Mouse (Mus musculus): ENCODE measurements around the gene Spata16. TPM values are rescaled to one million over a fixed set of nuclear protein-coding genes. Genes with fewer than 3 reads are reported as not detected.

Gene Spata16
- polyA plus RNA-seq (2014; fragmentation: Nextera tagmentation; extraction: Ambion mirVana) = not detected in 2 replicates

- Histone ChIP-seq H3K27ac (ENCODE audit: low read depth, low read length) (no peak within 1 kb of the TSS), H3K9me3 (ENCODE audit: control insufficient read depth, low read length) (no peaks in the 10 kb centered on the region), H3K4me3 (ENCODE audit: low read depth, low read length) (no peak within 1 kb of the TSS), H3K4me2 (ENCODE audit: low read depth) (no peak within 1 kb of the TSS), H3K9ac (ENCODE audit: low read length) (no peak within 1 kb of the TSS), H3K4me1 (ENCODE audit: control insufficient read depth, insufficient read depth, low read length) (peaks cover 3% of the 10 kb centered on the region; the same call in 1 of the 2 replicates), H3K36me3 (ENCODE audit: control insufficient read depth, insufficient read depth, low read length) (no peaks in the 10 kb centered on the region), H3K27me3 (ENCODE audit: control insufficient read depth, insufficient read depth, low read length) (no peaks in the 10 kb centered on the region)
- ATAC-seq (ENCODE audit: insufficient read depth, low FRiP score, low TSS enrichment) (no peak), DNase-seq (ENCODE audit: low spot score) (no peak)
- WGBS = 71% methylated on average over 11 of the region's 11 CpGs
Observed at GRCm38 (mm10) chr3:26637402-26637801, at the start of gene Spata16. Gene Spata16 (plus strand): TSS chr3:26637620.

GRCm38 (mm10) chr3:26604861-26605260 is 32.6 kb upstream of the Spata16 start:
- Histone ChIP-seq H3K4me2 (ENCODE audit: low read depth) (no peak overlapping the region), H3K9me3 (ENCODE audit: control insufficient read depth, low read length) (no peaks in the 10 kb centered on the region), H3K9ac (ENCODE audit: low read length) (no peak overlapping the region), H3K27ac (ENCODE audit: low read depth, low read length) (no peak overlapping the region), H3K4me3 (ENCODE audit: low read depth, low read length) (no peak overlapping the region), H3K27me3 (ENCODE audit: control insufficient read depth, insufficient read depth, low read length) (no peaks in the 10 kb centered on the region), H3K4me1 (ENCODE audit: control insufficient read depth, insufficient read depth, low read length) (no peaks in the 10 kb centered on the region), H3K36me3 (ENCODE audit: control insufficient read depth, insufficient read depth, low read length) (no peaks in the 10 kb centered on the region)
- DNase-seq (ENCODE audit: low spot score) = no peak
- WGBS = 72% methylated on average over 1 of the region's 1 CpGs
- ATAC-seq (ENCODE audit: insufficient read depth, low FRiP score, low TSS enrichment) = no peak

DNA sequence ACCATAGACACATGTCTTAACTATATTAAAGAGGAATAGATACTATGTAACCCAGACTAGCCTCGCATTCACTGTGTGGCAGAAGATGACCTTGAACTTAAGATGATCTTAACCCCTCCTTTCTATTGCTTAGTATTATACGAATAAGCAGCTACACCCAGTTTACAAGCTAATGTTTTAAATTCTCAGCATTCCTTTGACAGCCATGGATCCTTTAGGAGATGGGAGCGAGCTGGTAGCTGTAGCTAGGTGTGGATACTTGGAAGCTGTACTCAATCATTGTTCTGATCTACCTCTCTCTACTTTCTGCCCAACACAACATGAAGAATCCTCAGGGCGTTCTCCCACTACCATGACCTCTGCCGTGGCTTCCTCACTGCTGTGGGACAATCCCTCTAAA is 28.9 kb upstream of the Spata16 start:
- Histone ChIP-seq H3K9ac (ENCODE audit: low read length) (no peak overlapping the region), H3K27me3 (ENCODE audit: control insufficient read depth, insufficient read depth, low read length) (no peaks in the 10 kb centered on the region), H3K9me3 (ENCODE audit: control insufficient read depth, low read length) (no peaks in the 10 kb centered on the region), H3K4me2 (ENCODE audit: low read depth) (no peak overlapping the region), H3K4me3 (ENCODE audit: low read depth, low read length) (no peak overlapping the region), H3K36me3 (ENCODE audit: control insufficient read depth, insufficient read depth, low read length) (no peaks in the 10 kb centered on the region), H3K27ac (ENCODE audit: low read depth, low read length) (no peak overlapping the region), H3K4me1 (ENCODE audit: control insufficient read depth, insufficient read depth, low read length) (no peaks in the 10 kb centered on the region)
- DNase-seq (ENCODE audit: low spot score) (no peak), ATAC-seq (ENCODE audit: insufficient read depth, low FRiP score, low TSS enrichment) (no peak)
- 94% methylated on average over 5 of the region's 5 CpGs for WGBS

DNA sequence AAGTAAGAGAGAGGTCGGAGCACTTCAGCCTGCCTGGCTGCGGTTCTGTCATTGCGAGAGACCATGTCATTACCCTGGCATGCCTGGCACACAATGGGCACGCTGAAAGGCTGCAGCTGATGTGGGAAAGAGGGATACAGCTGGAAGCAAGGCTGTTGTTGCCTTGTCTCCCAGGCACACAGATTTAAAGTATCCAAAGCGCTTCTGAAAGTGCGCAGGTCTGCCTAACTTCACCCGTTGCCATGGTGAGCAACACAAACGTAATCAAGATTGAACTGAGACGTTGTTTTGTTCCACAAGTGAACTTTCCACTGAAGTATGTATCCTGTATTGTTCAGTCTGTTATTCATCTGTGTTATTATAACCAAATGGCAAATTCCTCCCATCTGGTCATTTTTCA is 1.8 kb downstream of the Spata16 start:
- no peaks in the 10 kb centered on the region for H3K27me3 ChIP-seq (ENCODE audit: control insufficient read depth, insufficient read depth, low read length)
- H3K36me3 ChIP-seq (ENCODE audit: control insufficient read depth, insufficient read depth, low read length) = no peaks in the 10 kb centered on the region
- ATAC-seq (ENCODE audit: insufficient read depth, low FRiP score, low TSS enrichment) (no peak), DNase-seq (ENCODE audit: low spot score) (no peak)
- no peak overlapping the region for H3K4me3 ChIP-seq (ENCODE audit: low read depth, low read length)
- H3K9me3 ChIP-seq (ENCODE audit: control insufficient read depth, low read length) = no peaks in the 10 kb centered on the region
- no peak overlapping the region for H3K4me2 ChIP-seq (ENCODE audit: low read depth)
- no peak overlapping the region for H3K27ac ChIP-seq (ENCODE audit: low read depth, low read length)
- WGBS = 58% methylated on average over 9 of the region's 9 CpGs
- no peak overlapping the region for H3K9ac ChIP-seq (ENCODE audit: low read length)
- peaks cover 3% of the 10 kb centered on the region; the same call in 1 of the 2 replicates for H3K4me1 ChIP-seq (ENCODE audit: control insufficient read depth, insufficient read depth, low read length)

GRCm38 (mm10) chr3:26639851-26640250 is 2.4 kb downstream of the Spata16 start:
- Histone ChIP-seq H3K4me1 (ENCODE audit: control insufficient read depth, insufficient read depth, low read length) (peaks cover 3% of the 10 kb centered on the region; the same call in 1 of the 2 replicates), H3K4me2 (ENCODE audit: low read depth) (no peak overlapping the region), H3K9me3 (ENCODE audit: control insufficient read depth, low read length) (no peaks in the 10 kb centered on the region), H3K27ac (ENCODE audit: low read depth, low read length) (no peak overlapping the region), H3K4me3 (ENCODE audit: low read depth, low read length) (no peak overlapping the region), H3K27me3 (ENCODE audit: control insufficient read depth, insufficient read depth, low read length) (no peaks in the 10 kb centered on the region), H3K9ac (ENCODE audit: low read length) (no peak overlapping the region), H3K36me3 (ENCODE audit: control insufficient read depth, insufficient read depth, low read length) (no peaks in the 10 kb centered on the region)
- DNase-seq (ENCODE audit: low spot score) (no peak), ATAC-seq (ENCODE audit: insufficient read depth, low FRiP score, low TSS enrichment) (no peak)
- 72% methylated on average over 8 of the region's 8 CpGs for WGBS

DNA sequence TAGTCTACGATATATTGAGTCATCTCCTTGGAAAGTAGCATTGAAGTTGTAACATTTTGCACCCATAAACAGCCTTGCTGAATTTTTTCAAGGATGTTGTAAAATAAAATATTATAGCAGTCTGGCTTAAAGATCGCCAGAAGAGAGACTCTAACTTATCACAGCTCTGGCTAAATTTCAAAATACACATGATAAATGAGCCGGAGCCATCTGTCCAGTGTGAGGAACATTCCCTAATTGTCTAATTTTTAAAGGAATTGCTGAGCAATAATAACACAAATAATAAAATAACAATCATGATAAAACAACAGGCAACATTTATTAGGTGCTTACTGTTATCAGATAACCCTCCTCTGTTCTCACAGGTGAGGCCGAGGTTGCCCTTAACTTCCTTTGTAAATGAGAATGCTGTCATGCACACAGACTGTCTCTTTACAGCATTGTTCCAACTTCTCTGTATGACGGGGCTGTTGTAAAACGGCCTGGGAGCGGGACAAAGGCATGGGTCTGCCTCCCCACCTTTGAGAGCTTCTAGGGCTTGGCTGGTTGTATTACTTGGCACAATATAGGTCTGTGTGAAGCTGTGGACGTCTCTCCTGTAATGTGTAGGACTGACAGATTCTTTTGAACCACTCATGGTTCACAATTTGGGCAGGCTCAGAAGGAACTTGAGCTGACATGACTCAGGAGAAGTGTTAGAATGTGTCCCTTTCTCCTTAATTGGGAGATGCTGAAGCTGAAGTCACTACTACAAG is 3.1 kb downstream of the Spata16 start:
- no peak overlapping the region for H3K9ac ChIP-seq (ENCODE audit: low read length)
- H3K4me1 ChIP-seq (ENCODE audit: control insufficient read depth, insufficient read depth, low read length) = peaks cover 3% of the 10 kb centered on the region; the same call in 1 of the 2 replicates
- no peaks in the 10 kb centered on the region for H3K36me3 ChIP-seq (ENCODE audit: control insufficient read depth, insufficient read depth, low read length)
- no peaks in the 10 kb centered on the region for H3K27me3 ChIP-seq (ENCODE audit: control insufficient read depth, insufficient read depth, low read length)
- no peaks in the 10 kb centered on the region for H3K9me3 ChIP-seq (ENCODE audit: control insufficient read depth, low read length)
- DNase-seq (ENCODE audit: low spot score) (no peak), ATAC-seq (ENCODE audit: insufficient read depth, low FRiP score, low TSS enrichment) (0 out of 2 replicates have a peak, but pooled peaks have one; percentile 14)
- H3K4me3 ChIP-seq (ENCODE audit: low read depth, low read length) = no peak overlapping the region
- H3K27ac ChIP-seq (ENCODE audit: low read depth, low read length) = no peak overlapping the region
- WGBS = 56% methylated on average over 8 of the region's 8 CpGs
- no peak overlapping the region for H3K4me2 ChIP-seq (ENCODE audit: low read depth)

DNA sequence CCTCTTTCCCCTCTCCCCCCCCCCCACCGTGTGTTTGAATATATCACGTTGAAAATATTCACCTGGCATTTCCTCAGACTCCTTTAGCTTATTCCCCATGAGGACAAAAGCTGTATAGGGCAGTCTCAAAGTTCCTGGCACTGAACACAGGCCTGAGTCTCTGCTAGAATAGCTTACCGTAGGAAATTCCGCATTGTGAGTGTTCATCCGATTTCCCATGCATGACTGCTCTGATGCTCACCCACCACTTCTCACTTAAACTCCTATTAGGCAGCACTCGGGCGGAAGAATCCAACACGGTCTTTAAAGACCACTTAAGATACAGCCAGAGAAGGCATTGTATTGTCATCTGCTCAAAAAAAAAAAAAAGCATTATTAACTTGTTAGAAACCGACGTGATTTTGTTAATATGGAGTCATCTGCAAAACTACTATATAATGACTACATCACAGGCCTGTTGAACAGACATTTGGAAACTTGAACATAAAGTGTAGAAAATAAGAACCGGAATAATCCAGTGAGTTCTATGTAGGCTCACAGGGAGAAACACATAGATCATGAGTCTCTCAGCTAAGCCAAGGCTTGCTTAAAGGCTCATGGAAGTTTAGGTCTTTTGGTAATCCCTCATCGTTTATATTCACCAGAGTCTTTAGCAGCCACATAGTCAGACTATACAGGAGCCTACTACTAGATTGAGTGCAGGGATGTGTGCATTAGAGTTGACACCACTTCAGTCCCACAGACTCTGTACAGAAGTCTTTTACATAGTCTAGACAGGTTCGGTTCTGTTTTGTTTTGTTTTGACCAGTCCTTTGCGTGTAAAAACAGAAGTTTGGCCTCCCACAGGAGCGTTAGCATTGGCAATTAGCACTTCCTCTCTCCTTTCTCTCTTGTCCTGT is 4.2 kb downstream of the Spata16 start:
- H3K4me3 ChIP-seq (ENCODE audit: low read depth, low read length) = no peak overlapping the region
- H3K36me3 ChIP-seq (ENCODE audit: control insufficient read depth, insufficient read depth, low read length) = no peaks in the 10 kb centered on the region
- H3K9ac ChIP-seq (ENCODE audit: low read length) = no peak overlapping the region
- 55% methylated on average over 15 of the region's 15 CpGs for WGBS
- ATAC-seq (ENCODE audit: insufficient read depth, low FRiP score, low TSS enrichment) (peak; percentile 87), DNase-seq (ENCODE audit: low spot score) (peak; percentile 63)
- H3K27ac ChIP-seq (ENCODE audit: low read depth, low read length) = no peak overlapping the region
- H3K27me3 ChIP-seq (ENCODE audit: control insufficient read depth, insufficient read depth, low read length) = no peaks in the 10 kb centered on the region
- no peaks in the 10 kb centered on the region for H3K9me3 ChIP-seq (ENCODE audit: control insufficient read depth, low read length)
- peaks cover 3% of the 10 kb centered on the region; the same call in 1 of the 2 replicates for H3K4me1 ChIP-seq (ENCODE audit: control insufficient read depth, insufficient read depth, low read length)
- no peak overlapping the region for H3K4me2 ChIP-seq (ENCODE audit: low read depth)

GRCm38 (mm10) chr3:26644136-26644535 is 6.7 kb downstream of the Spata16 start:
- DNase-seq (ENCODE audit: low spot score) (no peak), ATAC-seq (ENCODE audit: insufficient read depth, low FRiP score, low TSS enrichment) (no peak)
- 98% methylated on average over 1 of the region's 1 CpGs for WGBS

More at GRCm38 (mm10) chr3:26644136-26644535, 6.7 kb downstream of the Spata16 start:
- Histone ChIP-seq H3K36me3 (ENCODE audit: control insufficient read depth, insufficient read depth, low read length) (no peaks in the 10 kb centered on the region), H3K4me1 (ENCODE audit: control insufficient read depth, insufficient read depth, low read length) (peaks cover 1% of the 10 kb centered on the region; the same call in 1 of the 2 replicates), H3K9ac (ENCODE audit: low read length) (no peak overlapping the region), H3K4me2 (ENCODE audit: low read depth) (no peak overlapping the region), H3K27me3 (ENCODE audit: control insufficient read depth, insufficient read depth, low read length) (no peaks in the 10 kb centered on the region), H3K4me3 (ENCODE audit: low read depth, low read length) (no peak overlapping the region), H3K27ac (ENCODE audit: low read depth, low read length) (no peak overlapping the region), H3K9me3 (ENCODE audit: control insufficient read depth, low read length) (no peaks in the 10 kb centered on the region)

Data from neural tube, embryonic 11.5 days (tissue).